Mouse (Mus musculus) lung, adult 2 months (tissue): ENCODE data around the gene Mgrn1.

Experiments used
- CTCF ChIP-seq: fragments of 200-500 bp; IDR thresholded peaks from 2 replicates; pipeline ENCODE4 v1.5.1; 2011; ENCODE audit warnings: mild to moderate bottlenecking, low read length, control low read depth; ENCODE audit not compliant: insufficient read depth
- POLR2A ChIP-seq: fragments of 200-500 bp; IDR thresholded peaks from 2 replicates; pipeline ENCODE4 v1.6.1; 2011; ENCODE audit warnings: low read depth, mild to moderate bottlenecking, control low read depth, low read length, borderline replicate concordance; ENCODE audit errors: extremely low read depth

DNA sequence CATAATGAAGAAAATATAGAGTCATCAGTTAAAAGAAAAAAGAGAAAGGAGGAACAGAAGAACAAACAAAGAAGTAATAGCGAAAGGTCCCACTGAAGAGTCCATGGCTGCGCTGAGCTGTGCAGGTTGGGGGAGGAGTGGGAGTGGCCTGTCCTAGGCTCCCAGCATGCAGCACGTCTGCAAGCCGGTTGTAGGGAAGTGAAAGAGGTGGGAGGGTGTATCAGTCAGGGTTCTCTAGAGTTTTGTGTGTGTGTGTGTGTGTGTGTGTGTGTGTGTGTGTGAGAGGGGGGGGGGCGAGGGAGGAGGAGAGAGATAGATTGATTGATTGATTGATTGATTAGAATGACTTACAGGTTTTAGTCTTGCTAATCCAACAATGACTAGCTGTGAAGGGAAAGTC lies 21.9 kb downstream of the Mgrn1 start:
- no peak for TF ChIP-seq POLR2A
- no peak for TF ChIP-seq CTCF
